Mouse (Mus musculus): Measurements from ENCODE around the gene Inhbc. TPM values are rescaled to one million over a fixed set of nuclear protein-coding genes. Genes with fewer than 3 reads are reported as not detected.

Gene Inhbc
- total RNA-seq (2021) = under 1 TPM in 1 of 2 experiments, not detected in 1; 0.20 TPM
- polyA plus RNA-seq (2012; rRNA removed) = 0.08 TPM in 1 of 2 replicates, not detected in the other
- long read RNA-seq = 0 reads

GRCm38 (mm10) chr10:127369834-127370820 is at the start of gene Inhbc:
Inhbc (minus strand) TSS chr10:127370431.
- DNase-seq = no peak

DNA sequence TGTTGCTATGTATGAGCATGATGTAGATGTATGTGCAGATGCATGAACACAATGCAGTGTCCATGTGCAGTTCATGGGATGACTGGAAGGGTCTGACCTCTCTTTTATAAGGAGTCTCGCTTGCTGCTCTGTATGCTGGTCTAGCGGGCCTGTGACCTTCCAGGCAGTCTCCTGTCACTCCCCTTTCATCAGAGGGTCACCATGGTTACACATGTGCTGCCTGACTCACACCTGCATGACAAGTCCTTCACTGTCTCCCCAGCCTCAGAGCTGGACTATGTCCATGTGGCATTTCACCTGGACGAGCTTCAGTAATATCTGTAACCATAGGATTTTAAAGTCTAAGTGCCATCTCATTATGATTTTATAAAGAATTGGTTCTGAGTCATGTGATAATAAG is 43.9 kb upstream of the Inhbc start:
- DNase-seq = peak; percentile 73

GRCm38 (mm10) chr10:127413585-127413984 is 43.4 kb upstream of the Inhbc start:
- DNase-seq = no peak

- no peak for DNase-seq
Measured at GRCm38 (mm10) chr10:127412776-127413175, 42.5 kb upstream of the Inhbc start.

GRCm38 (mm10) chr10:127412101-127412500 is 41.9 kb upstream of the Inhbc start:
- peak; percentile 13 for DNase-seq

DNA sequence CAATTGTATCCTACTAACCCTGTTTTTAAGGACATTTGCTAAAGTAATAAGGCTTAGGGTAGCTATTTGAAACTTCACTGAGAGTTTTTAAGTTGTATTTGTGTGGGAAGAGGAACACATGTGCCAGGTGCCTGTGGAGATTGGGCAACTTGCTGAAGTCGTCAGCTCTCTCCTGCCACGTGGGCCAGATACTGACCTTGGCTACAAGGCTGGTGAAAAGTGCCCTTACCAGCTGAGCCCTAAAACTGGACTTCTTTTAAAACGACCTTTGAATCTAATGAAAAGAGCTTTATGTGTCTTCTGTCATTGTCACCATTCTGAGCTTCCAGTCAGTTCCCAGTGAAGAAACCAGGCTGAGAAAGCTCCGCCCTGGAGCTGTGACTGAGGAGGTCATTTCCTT is 37.2 kb upstream of the Inhbc start:
- peak; percentile 78 for DNase-seq

DNA sequence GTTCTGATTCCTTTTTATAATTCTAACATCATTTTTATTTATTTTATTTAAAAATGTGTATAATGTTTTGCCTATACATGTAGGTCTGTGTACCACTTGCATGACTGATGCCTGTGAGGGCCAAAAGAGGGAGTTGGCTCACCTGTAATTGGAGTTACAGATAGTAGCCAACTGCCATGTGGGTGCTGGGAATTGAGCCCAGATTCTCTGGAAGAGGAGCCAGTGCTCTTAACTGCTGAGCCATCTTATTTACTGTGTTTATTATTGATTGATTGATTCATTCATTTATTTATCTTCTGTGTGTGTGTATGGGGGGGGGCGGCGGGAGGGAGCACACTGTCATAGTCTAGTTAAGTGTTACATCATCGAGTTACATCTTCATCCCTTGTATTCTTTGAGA is 34.5 kb upstream of the Inhbc start:
- no peak for DNase-seq

DNA sequence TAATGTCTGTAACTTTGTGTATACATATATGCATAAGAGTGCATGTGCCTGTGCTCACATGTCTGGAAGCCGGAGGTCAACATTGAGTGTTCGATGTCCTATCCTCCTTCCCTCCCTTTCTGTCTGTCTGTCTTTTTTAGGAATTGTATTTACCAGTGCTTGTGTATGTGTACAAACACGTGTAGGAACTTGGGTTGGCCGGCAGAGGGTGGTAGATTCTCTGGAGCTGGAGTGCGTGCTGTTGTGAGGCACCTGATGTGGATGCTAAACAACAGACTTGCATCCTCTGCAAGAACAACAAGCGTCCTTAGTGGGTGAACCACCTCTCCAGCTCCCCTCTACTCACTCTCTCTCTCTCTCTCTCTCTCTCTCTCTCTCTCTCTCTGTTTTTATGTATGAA is 21.5 kb upstream of the Inhbc start:
- DNase-seq = no peak

DNA sequence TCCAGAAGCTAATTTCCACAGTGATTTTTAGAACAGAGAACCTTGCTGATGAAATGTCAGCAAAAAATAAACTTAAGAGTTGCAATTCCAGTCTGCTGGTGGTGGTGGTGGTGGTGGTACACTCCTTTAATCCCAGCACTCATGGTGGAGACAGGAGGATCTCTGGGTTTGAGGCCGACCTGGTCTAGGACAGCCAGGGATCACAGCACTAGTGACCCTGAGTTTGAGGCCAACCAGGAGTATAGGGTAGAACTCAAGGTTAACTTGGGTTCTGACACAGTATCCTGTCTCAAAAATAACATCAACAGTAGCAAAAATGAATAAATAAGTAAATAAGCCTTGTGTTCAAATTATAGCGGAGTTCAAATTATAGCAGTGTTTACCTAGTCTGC is 11.5 kb upstream of the Inhbc start:
- DNase-seq = no peak

DNA sequence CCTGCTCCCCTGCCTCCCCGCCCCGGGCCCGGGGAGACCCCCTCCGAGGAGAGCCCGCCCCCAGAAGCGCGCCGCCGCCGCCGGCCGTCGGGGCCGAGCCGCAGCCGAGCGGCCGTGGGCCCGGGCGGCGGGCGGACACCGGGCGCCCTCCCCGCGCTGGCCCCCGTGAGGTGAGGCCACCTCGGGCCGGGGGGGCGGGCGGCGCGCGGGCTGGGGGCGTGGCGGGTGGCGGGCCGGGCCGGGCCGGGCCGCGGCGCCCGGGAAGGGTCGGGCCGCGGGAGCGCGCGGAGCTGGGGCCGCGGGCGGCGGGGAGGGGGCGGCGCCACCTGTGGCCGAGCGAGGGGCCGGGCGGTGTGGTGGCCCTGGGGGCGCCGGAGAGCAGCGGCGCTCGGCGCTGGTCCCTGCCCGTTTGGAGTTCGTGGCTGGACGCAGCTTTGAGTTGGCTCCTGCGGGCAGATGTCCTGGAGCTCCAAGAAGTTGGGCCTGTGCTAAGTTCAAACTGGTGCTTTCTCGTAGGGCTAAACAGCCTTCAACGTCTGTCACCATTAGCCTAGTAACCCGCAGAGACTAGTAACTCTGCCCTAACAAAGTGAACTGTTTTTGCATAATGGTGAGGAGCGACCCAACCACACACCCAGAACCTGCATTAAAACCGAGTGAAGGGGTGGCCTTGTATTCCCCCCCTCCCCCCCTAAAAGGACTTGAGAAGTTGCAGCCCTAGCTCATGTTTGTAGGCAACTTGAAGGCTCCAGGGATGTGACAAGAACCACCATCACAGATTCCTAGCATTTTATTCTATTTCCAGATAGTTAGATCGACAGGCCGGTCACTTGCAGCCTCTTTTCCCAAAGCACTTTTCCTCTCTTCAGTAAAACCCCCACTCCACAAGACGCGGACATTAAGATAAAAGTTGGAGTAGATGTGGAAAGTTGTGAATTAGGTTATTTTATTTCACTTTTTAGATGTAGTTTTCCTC is 10.8 kb upstream of the Inhbc start:
- DNase-seq = peak; percentile 83

- peak; percentile 95 for DNase-seq
Measured at GRCm38 (mm10) chr10:127380251-127380691, 10.0 kb upstream of the Inhbc start, which contains the start of gene R3hdm2. R3hdm2 (plus strand) TSS chr10:127380327.

- DNase-seq = no peak
Measured at GRCm38 (mm10) chr10:127379654-127380053, 9.4 kb upstream of the Inhbc start.

GRCm38 (mm10) chr10:127377700-127378099 is 7.5 kb upstream of the Inhbc start:
- no peak for DNase-seq

DNA sequence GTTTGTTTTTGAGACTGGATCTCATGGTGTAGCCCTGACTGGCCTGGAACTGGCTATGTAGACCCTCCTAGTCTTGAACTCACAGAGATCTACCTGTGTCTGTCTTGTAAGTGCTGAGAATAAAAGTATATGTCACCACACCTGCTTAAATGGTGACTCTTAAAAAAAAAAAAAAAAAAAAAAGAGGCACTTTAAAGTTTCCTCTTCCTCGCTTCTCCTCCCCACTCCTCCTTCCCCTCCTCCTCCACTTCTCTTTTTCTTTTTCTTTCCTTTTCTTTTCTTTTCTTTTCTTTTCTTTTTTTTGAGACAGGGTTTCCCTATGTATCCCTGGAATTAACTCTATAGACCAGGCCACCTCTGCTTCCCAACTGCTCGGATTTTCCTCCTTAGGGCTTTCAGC is 792 bp upstream of the Inhbc start:
- DNase-seq = no peak

- DNase-seq = no peak
Measured at GRCm38 (mm10) chr10:127368273-127368672, 2.0 kb downstream of the Inhbc start.

DNA sequence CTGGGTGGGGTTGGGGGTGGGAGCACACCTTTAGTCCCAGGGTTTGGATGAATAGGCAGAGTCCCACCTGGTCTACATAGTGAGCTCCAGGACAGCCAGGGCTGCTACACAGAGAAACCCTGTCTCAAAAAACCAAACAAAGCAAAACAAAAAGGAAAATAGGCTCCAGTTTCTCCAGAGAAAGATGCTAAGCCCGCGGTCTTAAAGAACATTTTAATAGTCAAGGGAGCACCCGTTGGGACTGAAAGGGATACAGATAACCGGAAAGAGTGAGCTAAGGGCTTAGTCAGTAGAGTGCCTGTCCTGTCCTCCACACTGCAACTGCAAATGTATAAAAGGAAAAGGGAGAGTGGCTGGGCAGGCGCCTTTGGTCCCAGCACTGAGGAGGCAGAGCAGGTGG is 3.1 kb downstream of the Inhbc start:
- no peak for DNase-seq

GRCm38 (mm10) chr10:127360714-127361113 is 9.5 kb downstream of the Inhbc start:
- no peak for DNase-seq

DNA sequence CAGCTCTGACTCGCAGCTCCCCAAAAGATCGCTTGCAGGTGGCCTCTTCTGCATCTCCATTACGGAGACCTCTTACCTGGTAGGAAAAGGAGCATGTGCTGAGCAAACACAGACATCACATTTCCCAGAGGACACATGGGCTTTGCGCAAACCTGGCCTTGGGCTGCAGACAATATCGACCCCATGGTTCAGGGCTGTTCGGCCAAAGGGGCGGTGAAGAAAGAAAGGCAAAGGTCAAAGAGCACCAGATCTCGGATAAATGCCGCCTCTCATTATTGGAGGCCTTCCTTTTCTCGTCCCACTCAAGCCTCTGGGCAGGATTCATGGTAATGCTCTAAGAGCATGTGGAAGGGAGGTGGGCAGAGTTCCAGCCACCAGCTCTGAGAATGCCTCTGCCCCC is 14.9 kb downstream of the Inhbc start:
- no peak for DNase-seq

DNA sequence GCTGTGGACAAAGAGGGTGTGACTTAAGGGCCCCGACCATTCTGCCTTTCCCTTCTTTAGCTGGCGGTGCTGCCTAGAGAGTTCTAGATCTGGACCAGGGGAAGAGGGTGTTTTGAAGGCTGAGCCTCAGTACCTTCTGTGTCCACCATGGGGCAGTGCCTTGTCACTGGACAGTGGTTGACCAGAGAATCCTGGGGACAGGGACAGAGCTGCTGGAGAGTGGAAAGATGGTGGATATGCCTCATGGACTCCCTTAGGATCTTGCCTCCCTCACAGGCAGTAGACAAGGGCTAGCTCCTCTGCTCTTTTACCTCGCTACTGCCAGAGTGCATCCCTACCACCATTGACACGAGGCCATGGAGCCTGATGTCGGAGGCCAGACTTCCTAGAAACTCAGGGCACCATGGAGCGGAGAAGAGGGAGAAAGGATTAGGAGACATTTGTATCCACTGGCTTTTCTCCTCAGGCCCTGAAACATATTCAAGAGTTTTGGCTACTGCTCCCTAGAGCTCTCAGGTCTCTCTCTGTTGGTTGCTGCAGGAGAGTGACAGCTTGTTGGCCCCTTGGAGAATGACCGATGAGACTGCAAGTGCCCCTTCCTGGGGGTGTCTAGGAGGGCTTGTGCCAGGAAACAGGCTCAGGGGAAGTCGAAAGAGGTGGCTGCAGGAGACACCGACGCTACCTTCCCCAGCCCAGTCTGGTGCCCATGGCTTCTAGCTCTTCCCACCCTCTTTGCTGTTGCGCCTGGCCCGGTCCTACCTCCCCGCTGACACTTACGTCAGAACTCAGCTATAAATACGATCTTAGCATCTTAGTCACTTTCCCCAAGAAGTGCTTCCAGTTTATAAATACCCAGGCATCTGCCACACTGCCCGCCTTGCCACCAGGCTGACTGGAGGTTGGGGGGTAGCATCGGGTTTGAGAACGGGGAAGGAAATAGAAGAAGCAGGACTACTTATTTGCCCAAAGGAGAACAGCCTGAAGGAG is 16.0 kb downstream of the Inhbc start, which contains the start of gene Inhbe:
TSS of gene Inhbe (minus strand) at position 503 of the 987 bp plus-strand sequence.
- DNase-seq = peak; percentile 51

DNA sequence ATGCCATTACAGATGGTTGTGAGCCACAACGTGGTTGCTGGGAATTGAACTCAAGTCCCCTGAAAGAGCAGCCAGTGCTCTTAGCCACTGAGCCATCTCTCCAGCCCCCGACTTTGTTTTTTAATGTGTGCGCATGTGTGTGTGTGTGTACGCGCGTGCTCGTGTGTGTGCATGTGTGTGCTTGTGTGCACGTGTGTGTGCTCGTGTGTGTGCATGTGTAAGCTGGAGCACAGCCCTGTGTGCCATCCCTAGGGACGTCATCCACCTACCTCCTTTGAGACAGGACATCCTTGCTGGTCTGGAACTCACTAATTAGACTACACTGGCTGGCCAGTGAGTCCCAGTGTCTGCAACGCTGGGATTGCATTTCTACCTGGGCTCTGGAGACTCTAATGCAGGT is 17.5 kb downstream of the Inhbc start:
- no peak for DNase-seq

DNA sequence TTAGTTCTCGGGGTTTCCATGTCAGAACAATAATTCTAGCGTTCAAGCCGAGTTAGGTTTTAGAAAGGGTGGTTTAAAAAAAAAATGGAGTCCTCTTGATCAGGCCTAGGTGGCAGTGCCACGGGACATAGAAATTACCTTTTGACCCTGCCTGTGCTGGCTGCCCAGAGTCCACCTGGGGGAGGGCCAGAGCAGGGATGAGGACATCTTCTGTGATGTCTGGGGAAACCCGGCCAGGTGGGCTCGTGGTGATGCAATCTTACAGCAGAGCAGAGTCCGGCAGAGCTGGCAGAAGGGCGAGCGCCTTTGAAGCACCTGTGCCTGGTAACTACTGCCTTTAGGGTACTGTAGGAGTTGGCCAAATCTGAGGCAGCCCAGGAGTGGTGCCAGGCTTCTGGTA is 18.0 kb downstream of the Inhbc start:
- DNase-seq = no peak

Data from adrenal gland, adult 2 months (tissue).